Mouse (Mus musculus) stomach, embryonic 14.5 days (tissue): Measurements from ENCODE around the gene Vac14. TPM values are rescaled to one million over a fixed set of nuclear protein-coding genes. Genes with fewer than 3 reads are reported as not detected.

ENCODE experiments used
- ATAC-seq: fragments of 200-750 bp; cut with Nextera tagmentation; 2 replicates; pipeline ENCODE4 v1.8.0; 2017; ENCODE audit warnings: low read depth, moderate TSS enrichment; ENCODE audit not compliant: insufficient number of reproducible peaks, insufficient read depth, low FRiP score
- H3K27ac ChIP-seq: fragments of 300-500 bp; sonication (generic); 2 replicates; pipeline ENCODE4 v1.5.1; 2014; ENCODE audit warnings: mild to moderate bottlenecking, low read length, moderate library complexity, mixed read lengths
- H3K27me3 ChIP-seq: fragments of 300-500 bp; sonication (generic); 2 replicates; pipeline ENCODE4 v1.6.1; 2014; ENCODE audit warnings: low read length, control low read depth, mixed read lengths; ENCODE audit not compliant: control insufficient read depth, insufficient read depth
- H3K36me3 ChIP-seq: fragments of 300-500 bp; sonication (generic); 2 replicates; pipeline ENCODE4 v1.6.1; 2014; ENCODE audit warnings: mild to moderate bottlenecking, control low read depth, low read length, moderate library complexity, mixed read lengths; ENCODE audit not compliant: control insufficient read depth, insufficient read depth
- H3K4me1 ChIP-seq: fragments of 300-500 bp; sonication (generic); 2 replicates; pipeline ENCODE4 v1.6.1; 2014; ENCODE audit warnings: low read length, control low read depth, mixed read lengths; ENCODE audit not compliant: control insufficient read depth, insufficient read depth
- H3K4me2 ChIP-seq: fragments of 300-500 bp; sonication (generic); replicated peaks from 2 replicates; pipeline ENCODE4 v1.6.1; 2014; ENCODE audit warnings: low read depth, low read length, control low read depth
- H3K4me3 ChIP-seq: fragments of 300-500 bp; sonication (generic); 2 replicates; pipeline ENCODE4 v1.5.1; 2014; ENCODE audit warnings: low read depth, low read length, control low read depth
- H3K9ac ChIP-seq: fragments of 300-500 bp; sonication (generic); replicated peaks from 2 replicates; pipeline ENCODE4 v1.6.1; 2014; ENCODE audit warnings: low read depth, mild to moderate bottlenecking, control low read depth, low read length, moderate library complexity, mixed read lengths
- H3K9me3 ChIP-seq: fragments of 300-500 bp; sonication (generic); 2 replicates; pipeline ENCODE4 v1.6.1; 2016; ENCODE audit warnings: low read depth, low read length, control low read depth; ENCODE audit not compliant: control insufficient read depth
- WGBS: fragments of 180-500 bp; shearing (Covaris S2); extraction: QIAGEN DNeasy Blood & Tissue Kit; methylation state at CpG from one replicate; pipeline ENCODE4 v1.1.7; 2014; 5-methylcytosine and 5-hydroxymethylcytosine counted together
- polyA plus RNA-seq: library from polyadenylated mRNA; unstranded; fragments of >200 nt; fragmentation: Nextera tagmentation; extraction: Ambion mirVana; gene quantifications from 2 replicates; pipeline ENCODE4 v1.2.1, GENCODE M21; 2014

The Vac14 gene
- polyA plus RNA-seq, 1 experiment from 2014 or later: 18.7 TPM

DNA sequence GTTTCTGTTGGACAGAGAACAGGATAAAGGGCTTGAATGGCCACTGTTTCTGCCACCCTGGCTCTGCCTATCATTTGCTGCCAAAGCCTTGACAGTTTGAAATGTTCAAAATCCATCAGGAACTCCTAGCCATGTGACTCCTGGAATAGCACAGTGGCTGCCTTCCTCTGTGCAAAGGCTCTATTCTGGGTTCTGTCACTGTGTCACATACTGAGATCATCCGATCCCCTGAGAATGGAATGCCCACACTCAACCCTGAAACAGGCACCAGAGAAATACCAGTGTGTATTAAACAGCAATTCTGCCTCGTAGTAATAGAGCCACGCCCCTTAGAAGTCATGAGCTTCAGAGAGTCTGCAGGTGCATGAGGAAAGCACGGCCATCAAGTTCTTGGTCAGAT, 33.5 kb downstream of the Vac14 start:
- H3K4me1 ChIP-seq: no peaks in the 10 kb centered on the region
- H3K9me3 ChIP-seq: no peaks in the 10 kb centered on the region
- no peak for ATAC-seq
- H3K9ac ChIP-seq: no peak overlapping the region
- H3K4me2 ChIP-seq: no peak overlapping the region
- H3K27ac ChIP-seq: no peak overlapping the region
- no peak overlapping the region for H3K4me3 ChIP-seq
- no peaks in the 10 kb centered on the region for H3K27me3 ChIP-seq
- WGBS: 74% methylated on average over 4 of the region's 4 CpGs
- H3K36me3 ChIP-seq: no peaks in the 10 kb centered on the region; the same call in 1 of the 2 replicates

DNA sequence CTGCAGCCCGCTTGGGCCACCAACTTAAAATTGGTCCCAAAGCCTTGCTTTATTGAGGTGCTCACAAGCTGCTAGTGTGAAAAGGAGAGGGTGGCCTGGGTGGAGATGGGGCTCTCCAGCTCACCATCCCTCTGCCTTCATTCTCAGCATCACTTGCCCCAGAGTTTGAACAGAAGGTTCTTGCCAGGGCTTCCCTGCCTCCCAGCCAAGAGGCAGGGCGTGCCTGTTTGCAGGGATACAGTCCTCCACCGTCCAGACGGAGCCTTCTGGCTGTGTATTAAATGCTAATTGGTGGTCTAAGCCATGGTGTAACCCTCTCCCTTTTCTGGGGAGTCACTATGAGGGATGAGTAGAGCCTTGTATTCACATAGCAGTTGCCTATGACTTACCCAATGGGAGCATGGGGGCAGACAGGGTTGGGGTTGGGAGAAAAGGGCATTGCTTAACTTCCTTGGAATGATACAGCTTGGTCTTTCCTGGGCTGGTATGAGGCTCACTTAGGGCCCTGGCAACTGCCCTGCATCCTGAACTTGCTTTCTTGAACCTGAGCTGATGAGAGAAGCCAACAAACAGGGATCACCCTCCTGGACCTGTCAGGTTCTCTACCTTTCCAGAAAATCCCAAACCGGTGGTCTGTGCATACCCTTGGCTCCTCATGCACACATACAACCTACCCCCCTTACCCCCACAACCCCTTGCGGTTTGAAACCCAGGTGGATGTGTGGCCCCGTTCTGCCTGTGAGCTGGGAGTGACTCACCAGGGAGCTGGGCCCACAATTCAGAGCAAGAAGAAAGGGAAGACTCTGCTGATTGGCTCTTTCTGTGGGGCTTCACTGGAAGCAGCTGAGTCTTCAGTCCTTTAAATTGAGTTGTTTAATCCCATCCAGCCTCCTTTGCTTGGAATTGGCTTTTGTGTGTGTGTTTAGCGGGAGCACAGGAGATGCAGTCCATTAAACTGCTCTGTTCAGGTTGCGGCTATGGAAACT, 36.0 kb downstream of the Vac14 start:
- ATAC-seq: no peak
- Histone ChIP-seq H3K4me1 (no peaks in the 10 kb centered on the region), H3K4me2 (no peak overlapping the region), H3K27me3 (no peaks in the 10 kb centered on the region), H3K4me3 (no peak overlapping the region), H3K9ac (no peak overlapping the region), H3K9me3 (no peaks in the 10 kb centered on the region), H3K27ac (no peak overlapping the region), H3K36me3 (no peaks in the 10 kb centered on the region)
- WGBS: 82% methylated on average over 9 of the region's 9 CpGs

DNA sequence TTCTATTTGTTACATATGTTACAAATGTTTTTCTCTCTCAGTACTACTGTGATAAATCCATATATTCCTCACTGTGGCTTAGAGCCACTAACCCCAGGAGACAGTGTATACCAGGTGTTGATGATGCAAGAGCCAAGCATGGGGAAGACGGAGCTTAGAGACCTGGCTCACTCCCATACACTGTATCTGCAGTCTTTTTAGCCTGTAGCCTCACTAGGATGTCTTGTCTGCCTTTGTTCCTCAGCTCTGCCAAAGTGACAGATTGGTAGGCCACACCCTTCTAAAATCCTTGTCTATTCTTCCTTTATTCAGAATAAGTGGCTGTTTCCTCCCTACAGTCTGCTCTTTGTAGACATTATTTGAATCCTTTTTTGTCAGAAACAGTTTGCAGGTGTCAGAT, 37.4 kb downstream of the Vac14 start:
- no peak overlapping the region for H3K9ac ChIP-seq
- 73% methylated on average over 1 of the region's 1 CpGs for WGBS
- no peak overlapping the region for H3K4me2 ChIP-seq
- H3K4me1 ChIP-seq: no peaks in the 10 kb centered on the region
- H3K9me3 ChIP-seq: no peaks in the 10 kb centered on the region
- no peaks in the 10 kb centered on the region for H3K27me3 ChIP-seq
- H3K4me3 ChIP-seq: no peak overlapping the region
- H3K36me3 ChIP-seq: no peaks in the 10 kb centered on the region; the same call in 1 of the 2 replicates
- no peak overlapping the region for H3K27ac ChIP-seq
- ATAC-seq: no peak

DNA sequence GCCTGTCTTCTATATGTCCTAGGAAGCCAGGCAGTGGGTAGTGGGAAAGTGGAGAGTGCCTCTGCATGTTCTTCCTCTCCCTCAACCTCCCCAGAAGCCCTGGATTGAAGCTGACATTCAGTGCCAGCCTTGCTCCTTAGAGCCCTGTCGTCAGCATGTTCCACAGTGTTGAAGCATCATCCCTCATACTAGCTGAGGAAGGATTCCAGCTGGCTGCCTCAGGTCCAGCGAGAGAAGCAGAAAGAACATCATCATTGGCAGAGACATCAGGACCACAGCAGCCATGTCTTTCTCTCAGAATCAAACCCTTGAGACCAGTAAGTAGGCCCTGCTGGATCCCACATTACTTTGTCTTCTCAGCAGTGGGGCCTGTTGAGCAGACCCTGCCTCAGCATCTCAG, 39.3 kb downstream of the Vac14 start:
- WGBS: 85% methylated on average over 2 of the region's 2 CpGs
- H3K4me1 ChIP-seq: no peaks in the 10 kb centered on the region
- ATAC-seq: no peak
- no peaks in the 10 kb centered on the region for H3K27me3 ChIP-seq
- no peak overlapping the region for H3K27ac ChIP-seq
- no peaks in the 10 kb centered on the region for H3K9me3 ChIP-seq
- no peak overlapping the region for H3K4me2 ChIP-seq
- H3K36me3 ChIP-seq: no peaks in the 10 kb centered on the region; the same call in 1 of the 2 replicates
- H3K9ac ChIP-seq: no peak overlapping the region
- no peak overlapping the region for H3K4me3 ChIP-seq

DNA sequence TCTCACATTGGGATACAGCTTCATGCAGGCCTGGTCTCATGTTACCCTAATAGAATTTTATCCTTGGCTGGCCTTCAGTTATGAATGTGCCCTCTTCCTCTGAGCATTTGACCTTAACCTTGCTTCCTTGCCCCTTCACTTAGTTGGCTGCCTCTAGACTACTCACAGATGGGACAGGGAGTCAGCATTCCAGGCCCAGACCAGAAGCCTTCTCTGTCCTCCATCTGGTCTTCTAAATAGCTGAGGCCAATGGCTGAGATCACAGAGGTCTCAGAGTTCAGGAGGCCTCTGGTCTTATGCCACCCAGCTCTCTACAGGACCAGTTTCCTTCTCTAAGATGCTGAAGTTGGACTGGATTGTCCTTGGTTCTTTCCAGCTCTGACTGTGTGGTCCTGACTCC, 41.7 kb downstream of the Vac14 start:
- Histone ChIP-seq H3K9me3 (no peaks in the 10 kb centered on the region), H3K4me2 (no peak overlapping the region), H3K9ac (no peak overlapping the region), H3K27ac (no peak overlapping the region), H3K27me3 (no peaks in the 10 kb centered on the region), H3K4me3 (no peak overlapping the region), H3K36me3 (no peaks in the 10 kb centered on the region; the same call in 1 of the 2 replicates), H3K4me1 (no peaks in the 10 kb centered on the region)
- ATAC-seq: no peak

DNA sequence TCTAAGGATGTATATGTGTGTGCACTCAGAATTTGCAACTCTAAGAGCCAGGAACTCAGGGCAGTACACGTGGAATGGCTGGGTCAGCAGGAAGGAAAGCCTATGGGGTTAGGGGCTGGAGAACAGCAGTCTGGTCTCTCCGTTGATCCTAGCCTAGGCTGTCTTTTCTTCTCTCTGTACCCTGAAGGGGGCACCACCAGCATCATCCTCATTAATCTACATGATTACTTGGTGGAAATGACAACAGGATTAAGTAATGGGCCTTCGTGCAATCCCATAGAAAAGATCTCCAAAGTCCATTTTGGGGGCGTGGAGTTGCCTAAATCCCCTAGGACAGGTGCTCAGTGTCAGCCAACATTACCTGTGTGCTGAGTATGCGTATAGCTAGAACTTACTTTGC, 44.2 kb downstream of the Vac14 start:
- WGBS: 81% methylated on average over 5 of the region's 5 CpGs
- Histone ChIP-seq H3K27me3 (no peaks in the 10 kb centered on the region), H3K4me1 (no peaks in the 10 kb centered on the region), H3K4me3 (no peak overlapping the region), H3K4me2 (no peak overlapping the region), H3K9me3 (no peaks in the 10 kb centered on the region), H3K36me3 (no peaks in the 10 kb centered on the region; the same call in 1 of the 2 replicates), H3K9ac (no peak overlapping the region), H3K27ac (no peak overlapping the region)
- no peak for ATAC-seq

DNA sequence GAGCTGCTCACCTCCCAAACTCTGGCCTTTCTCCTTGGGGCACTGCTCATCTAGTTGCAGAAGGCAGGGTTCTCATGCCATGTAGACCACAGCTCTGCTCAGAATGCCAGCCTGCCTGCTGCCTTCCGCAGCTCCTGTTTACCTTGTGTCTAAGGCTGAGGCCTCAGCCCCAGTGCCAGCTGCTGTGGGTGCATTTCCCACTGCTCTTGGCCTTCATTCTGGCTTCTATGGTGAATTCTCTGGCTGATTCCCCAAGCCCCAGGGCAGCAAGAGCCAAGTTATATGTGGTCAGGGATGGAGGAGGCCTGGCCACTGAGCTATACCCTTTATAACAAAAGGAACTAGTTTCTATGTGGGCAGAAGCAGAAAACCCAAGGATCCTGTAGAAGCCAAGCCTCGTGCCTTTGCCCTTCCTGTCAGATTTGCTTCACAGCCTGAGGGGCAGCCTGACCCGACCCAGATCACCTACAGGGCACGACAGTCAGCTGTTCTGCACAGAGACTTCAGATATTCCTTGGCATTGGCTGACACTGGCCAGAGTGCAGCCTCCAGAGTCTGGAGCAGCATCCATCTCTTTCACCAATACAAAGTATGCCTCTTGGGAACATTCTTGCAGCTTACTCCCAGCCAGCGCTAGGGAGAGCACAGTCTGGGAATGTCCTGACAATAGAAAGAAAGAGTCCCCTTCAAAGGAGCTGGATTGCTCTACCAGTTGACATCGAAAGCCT, 44.8 kb downstream of the Vac14 start:
- H3K36me3 ChIP-seq: no peaks in the 10 kb centered on the region; the same call in 1 of the 2 replicates
- no peak overlapping the region for H3K9ac ChIP-seq
- no peak for ATAC-seq
- no peak overlapping the region for H3K27ac ChIP-seq
- no peak overlapping the region for H3K4me3 ChIP-seq
- WGBS: 84% methylated on average over 6 of the region's 6 CpGs
- H3K4me1 ChIP-seq: no peaks in the 10 kb centered on the region
- no peaks in the 10 kb centered on the region for H3K9me3 ChIP-seq
- no peak overlapping the region for H3K4me2 ChIP-seq
- H3K27me3 ChIP-seq: no peaks in the 10 kb centered on the region

DNA sequence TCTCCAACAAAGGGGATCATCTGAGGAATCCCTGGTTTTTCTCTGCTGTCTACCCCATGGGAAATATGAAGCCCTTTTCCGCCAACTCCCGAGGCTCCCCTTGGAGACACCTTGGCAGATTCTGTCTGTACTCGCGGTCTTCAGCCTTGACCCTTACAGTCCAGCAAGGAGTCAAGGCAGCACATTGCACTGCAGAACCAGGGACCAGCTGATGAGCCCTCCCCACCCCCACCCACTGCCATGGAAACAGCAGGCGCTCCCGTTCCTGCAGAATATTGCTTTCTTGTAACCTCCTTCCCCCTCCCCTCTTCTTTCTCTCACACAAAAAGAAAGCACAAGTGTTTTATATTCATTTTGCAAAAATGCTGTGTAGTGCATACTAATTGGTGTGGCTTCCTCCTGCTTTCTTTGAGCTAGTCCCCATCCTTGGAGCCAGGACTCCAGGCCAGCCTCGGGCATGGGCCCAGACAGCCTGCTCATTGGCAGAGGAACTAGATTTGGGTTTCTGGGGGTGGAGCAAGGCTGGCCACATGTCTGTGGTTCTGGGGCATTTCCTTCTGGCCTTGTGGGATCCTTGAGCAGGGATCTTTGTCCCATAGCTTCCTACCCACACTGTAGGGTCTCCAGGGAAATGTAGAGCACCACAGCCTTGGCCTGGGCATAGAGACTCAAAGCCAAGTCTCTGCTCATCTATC, 46.0 kb downstream of the Vac14 start:
- no peaks in the 10 kb centered on the region for H3K9me3 ChIP-seq
- 75% methylated on average over 7 of the region's 7 CpGs for WGBS
- no peaks in the 10 kb centered on the region for H3K4me1 ChIP-seq
- no peaks in the 10 kb centered on the region; the same call in 1 of the 2 replicates for H3K36me3 ChIP-seq
- no peak overlapping the region for H3K9ac ChIP-seq
- no peak overlapping the region for H3K4me2 ChIP-seq
- no peak overlapping the region for H3K4me3 ChIP-seq
- H3K27me3 ChIP-seq: no peaks in the 10 kb centered on the region
- no peak overlapping the region for H3K27ac ChIP-seq
- no peak for ATAC-seq
